Mouse (Mus musculus) limb, embryonic 14.5 days (tissue): ENCODE data around the gene Gabbr2. TPM values are rescaled to one million over a fixed set of nuclear protein-coding genes. Genes with fewer than 3 reads are reported as not detected.

Source experiments
- ATAC-seq: fragments of 200-750 bp; cut with Nextera tagmentation; 2 replicates; pipeline ENCODE4 v1.8.0; 2017; ENCODE audit warnings: low read depth, moderate number of reproducible peaks, moderate TSS enrichment; ENCODE audit not compliant: low FRiP score
- DNase-seq: peaks from one replicate; pipeline ENCODE4 v3.0.0-alpha.2; 2015; ENCODE audit warnings: low spot score
- H3K27ac ChIP-seq: fragments of 300-500 bp; sonication (generic); replicated peaks from 2 replicates; pipeline ENCODE4 v1.5.1; 2014; ENCODE audit warnings: low read depth, mild to moderate bottlenecking, low read length, moderate library complexity, mixed read lengths
- H3K27me3 ChIP-seq: fragments of 300-500 bp; sonication (generic); 2 replicates; pipeline ENCODE4 v1.6.1; 2014; ENCODE audit warnings: low read length, mixed read lengths; ENCODE audit not compliant: control insufficient read depth, insufficient read depth
- H3K36me3 ChIP-seq: fragments of 300-500 bp; sonication (generic); 2 replicates; pipeline ENCODE4 v1.6.1; 2014; ENCODE audit warnings: mild to moderate bottlenecking, low read length, moderate library complexity, mixed read lengths; ENCODE audit not compliant: control insufficient read depth, insufficient read depth
- H3K4me1 ChIP-seq: fragments of 300-500 bp; sonication (generic); 2 replicates; pipeline ENCODE4 v1.6.1; 2014; ENCODE audit warnings: antibody characterized with exemption, low read length, mixed read lengths; ENCODE audit not compliant: control insufficient read depth, insufficient read depth
- H3K4me2 ChIP-seq: fragments of 300-500 bp; sonication (generic); replicated peaks from 2 replicates; pipeline ENCODE4 v1.6.1; 2014; ENCODE audit warnings: low read depth, mild to moderate bottlenecking, low read length, moderate library complexity; ENCODE audit not compliant: severe bottlenecking
- H3K4me3 ChIP-seq: fragments of 300-500 bp; sonication (generic); replicated peaks from 2 replicates; pipeline ENCODE4 v1.5.1; 2014; ENCODE audit warnings: low read length
- H3K9ac ChIP-seq: fragments of 300-500 bp; sonication (generic); 2 replicates; pipeline ENCODE4 v1.6.1; 2014; ENCODE audit warnings: mild to moderate bottlenecking, low read depth, low read length, moderate library complexity; ENCODE audit not compliant: severe bottlenecking
- H3K9me3 ChIP-seq: fragments of 300-500 bp; sonication (generic); 2 replicates; pipeline ENCODE4 v1.6.1; 2016; ENCODE audit warnings: low read length; ENCODE audit not compliant: control insufficient read depth
- POLR2A ChIP-seq: fragments of 200-500 bp; IDR thresholded peaks from 2 replicates; pipeline ENCODE4 v1.8.0; 2012; ENCODE audit warnings: inconsistent platforms, mild to moderate bottlenecking, moderate library complexity, borderline replicate concordance; ENCODE audit not compliant: insufficient read depth, insufficient read length; ENCODE audit errors: extremely low read depth
- WGBS: fragments of 180-500 bp; shearing (Covaris S2); extraction: QIAGEN DNeasy Blood & Tissue Kit; methylation state at CpG from one replicate; pipeline ENCODE4 v1.1.7; 2014; 5-methylcytosine and 5-hydroxymethylcytosine counted together
- polyA plus RNA-seq, 2 experiments: library from polyadenylated mRNA; depleted of rRNA in 1 of 2; stranded (reverse) in 1 of 2; unstranded in 1 of 2; fragments of >200 nt; fragmentation: Nextera tagmentation in 1 of 2; extraction: Ambion mirVana in 1 of 2; gene quantifications; 2 replicates each; pipeline versions ENCODE4 v1.2.1 to v1.2.3; 2012 to 2014

The Gabbr2 gene
- polyA plus RNA-seq, 2 experiments, result 0.15 to 0.30 TPM

- Histone ChIP-seq H3K36me3 (no peaks in the 10 kb centered on the region), H3K9ac (no peak overlapping the region), H3K27ac (no peak overlapping the region), H3K9me3 (no peaks in the 10 kb centered on the region), H3K4me3 (no peak overlapping the region), H3K27me3 (no peaks in the 10 kb centered on the region), H3K4me2 (no peak overlapping the region), H3K4me1 (no peaks in the 10 kb centered on the region)
- no peak for DNase-seq
- no peak for ATAC-seq
- no peak for TF ChIP-seq POLR2A
- 36% methylated on average over 3 of the region's 3 CpGs for WGBS
These were observed 185.8 kb downstream of the Gabbr2 start for GRCm38 (mm10) chr4:46805910-46806309.

GRCm38 (mm10) chr4:46802386-46802785, 189.3 kb downstream of the Gabbr2 start:
- no peak for TF ChIP-seq POLR2A
- Histone ChIP-seq H3K4me1 (no peaks in the 10 kb centered on the region), H3K9ac (no peak overlapping the region), H3K9me3 (no peaks in the 10 kb centered on the region), H3K4me2 (no peak overlapping the region), H3K4me3 (no peak overlapping the region), H3K36me3 (no peaks in the 10 kb centered on the region), H3K27ac (no peak overlapping the region), H3K27me3 (no peaks in the 10 kb centered on the region)
- DNase-seq (no peak), ATAC-seq (no peak)
- WGBS, result 82% methylated on average over 7 of the region's 7 CpGs

GRCm38 (mm10) chr4:46799904-46800303, 191.8 kb downstream of the Gabbr2 start:
- 60% methylated on average over 4 of the region's 4 CpGs for WGBS
- Histone ChIP-seq H3K4me3 (no peak overlapping the region), H3K27me3 (no peaks in the 10 kb centered on the region), H3K9me3 (no peaks in the 10 kb centered on the region), H3K9ac (no peak overlapping the region), H3K36me3 (no peaks in the 10 kb centered on the region), H3K27ac (no peak overlapping the region), H3K4me1 (no peaks in the 10 kb centered on the region), H3K4me2 (no peak overlapping the region)
- no peak for TF ChIP-seq POLR2A
- DNase-seq (no peak), ATAC-seq (no peak)

GRCm38 (mm10) chr4:46795707-46796106, 196.0 kb downstream of the Gabbr2 start:
- H3K27me3 ChIP-seq, result no peaks in the 10 kb centered on the region
- WGBS, result 54% methylated on average over 7 of the region's 7 CpGs
- no peaks in the 10 kb centered on the region for H3K4me1 ChIP-seq
- no peak overlapping the region for H3K9ac ChIP-seq
- no peak overlapping the region for H3K27ac ChIP-seq
- no peak for TF ChIP-seq POLR2A
- DNase-seq, result no peak
- no peaks in the 10 kb centered on the region for H3K9me3 ChIP-seq
- no peak for ATAC-seq
- H3K36me3 ChIP-seq, result no peaks in the 10 kb centered on the region
- no peak overlapping the region for H3K4me2 ChIP-seq
- H3K4me3 ChIP-seq, result no peak overlapping the region

- no peak overlapping the region for H3K9ac ChIP-seq
- H3K36me3 ChIP-seq, result no peaks in the 10 kb centered on the region
- H3K27me3 ChIP-seq, result no peaks in the 10 kb centered on the region
- no peaks in the 10 kb centered on the region for H3K4me1 ChIP-seq
- DNase-seq (no peak), ATAC-seq (no peak)
- no peak overlapping the region for H3K4me3 ChIP-seq
- H3K9me3 ChIP-seq, result no peaks in the 10 kb centered on the region
- H3K27ac ChIP-seq, result no peak overlapping the region
- H3K4me2 ChIP-seq, result no peak overlapping the region
- TF ChIP-seq POLR2A, result no peak
- 85% methylated on average over 7 of the region's 7 CpGs for WGBS
These were observed 197.1 kb downstream of the Gabbr2 start for GRCm38 (mm10) chr4:46794583-46794982.

GRCm38 (mm10) chr4:46792280-46793026, 199.2 kb downstream of the Gabbr2 start:
- no peaks in the 10 kb centered on the region for H3K4me1 ChIP-seq
- H3K9me3 ChIP-seq, result no peaks in the 10 kb centered on the region
- H3K27me3 ChIP-seq, result no peaks in the 10 kb centered on the region
- WGBS, result 84% methylated on average over 9 of the region's 9 CpGs
- no peak overlapping the region for H3K4me2 ChIP-seq
- H3K9ac ChIP-seq, result no peak overlapping the region
- H3K27ac ChIP-seq, result no peak overlapping the region
- DNase-seq (peak; percentile 34), ATAC-seq (no peak)
- no peak for TF ChIP-seq POLR2A
- H3K4me3 ChIP-seq, result no peak overlapping the region
- no peaks in the 10 kb centered on the region for H3K36me3 ChIP-seq
